10 mouse cellular contexts compared by ENCODE assay signal in the genomic region with DNA sequence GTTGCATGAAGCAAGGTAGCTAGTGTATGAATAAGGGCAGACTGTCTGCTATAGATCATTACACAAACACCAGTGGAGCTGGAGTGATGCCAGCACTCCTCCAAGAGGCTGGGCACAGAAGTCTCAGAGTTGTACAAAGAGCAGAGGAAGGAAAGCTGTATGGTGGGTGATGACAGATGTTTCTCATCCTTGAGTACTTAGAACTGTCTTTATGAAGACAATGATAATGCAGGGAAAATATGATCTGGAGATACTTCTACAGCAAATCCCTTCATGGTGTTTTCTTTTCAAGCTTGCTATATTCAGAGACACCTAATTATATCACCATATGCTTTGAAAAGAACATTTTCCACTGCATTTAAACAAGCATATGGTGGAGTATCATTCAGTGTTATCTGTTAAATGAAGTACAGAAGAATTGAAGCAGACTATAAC. TPM values are rescaled to one million over a fixed set of nuclear protein-coding genes. Genes with fewer than 3 reads are reported as not detected.
DNase-seq lines count a peak whose midpoint lies in the region; ATAC-seq and TF ChIP-seq lines count a peak whose summit lies in the region.
"Had no signal": no experiment of that assay in that cellular context is flagged by ENCODE, and none has a peak within 500 bp of the region (broad histone marks: within the 10 kb centered on the region; RNA-seq: fewer than 3 reads in every experiment).

No protein-coding gene starts in this region.

- no peak overlapping the region for H3K27ac ChIP-seq in lung, postnatal 0 days (ENCODE audit: low read length)

- no peak for TF ChIP-seq EP300 in lung, postnatal 0 days (IDR thresholded peaks at IDR 0.05)

- no peaks in the 10 kb centered on the region for H3K27me3 ChIP-seq in lung, postnatal 0 days (replicated peaks; ENCODE audit: insufficient read depth, low read length)

- H3K4me1 ChIP-seq in lung, postnatal 0 days (ENCODE audit: insufficient read depth, low read depth, low read length) = no peaks in the 10 kb centered on the region

- no peak for TF ChIP-seq CTCF in lung, postnatal 0 days (IDR thresholded peaks at IDR 0.05)

- no peaks in the 10 kb centered on the region for H3K36me3 ChIP-seq in lung, postnatal 0 days (ENCODE audit: insufficient read depth, low read length)

- H3K9me3 ChIP-seq in lung, postnatal 0 days (ENCODE audit: low read length) = no peaks in the 10 kb centered on the region

- H3K9ac ChIP-seq in lung, postnatal 0 days (replicated peaks; ENCODE audit: low read depth) = no peak overlapping the region

- DNase-seq in lung, postnatal 0 days (ENCODE audit: low spot score) = peak; percentile 68
- no peak for DNase-seq in lung, adult 18-20 months
- peak; percentile 12 to 17 for DNase-seq in frontal cortex, postnatal 25 days (ENCODE audit: low spot score in 2 of 2)
- peak; percentile 36 to 62 for DNase-seq in left cerebral cortex, adult 18-20 months (ENCODE audit: low spot score in 2 of 2)
- DNase-seq in right cerebral cortex, postnatal 36 days (ENCODE audit: low spot score in 2 of 2) = peak; percentile 39 to 40
- no peak for DNase-seq in urinary bladder, postnatal 36 days (ENCODE audit: low spot score in 2 of 2)
- DNase-seq in thymus, postnatal 0 days (ENCODE audit: low spot score) = no peak
- DNase-seq: gastrocnemius, postnatal 25 days; heart, postnatal 4 days; thymus, postnatal 4 days had no signal

- no peak overlapping the region for H3K4me3 ChIP-seq in lung, postnatal 0 days (ENCODE audit: low read depth, low read length)

- peak; percentile 78 for ATAC-seq in lung, postnatal 0 days

- no peak overlapping the region for H3K4me2 ChIP-seq in lung, postnatal 0 days (replicated peaks; ENCODE audit: low read depth, low read length)

RNA-seq across cellular contexts. Expression of a gene that starts 56.1 kb away (rescaled TPM):
- polyA plus RNA-seq in lung, postnatal 0 days (2015; fragmentation: Nextera tagmentation; extraction: Ambion mirVana) = 59.5 and 62.9 TPM in 2 replicates
- total RNA-seq in left cerebral cortex, adult 18-20 months (2021) = 10 to 100 TPM; 37.3 to 40.1 TPM
- polyA plus RNA-seq in thymus, postnatal 0 days (2015; fragmentation: Nextera tagmentation; extraction: Ambion mirVana) = 14.8 and 21.3 TPM in 2 replicates

Comparison
In these comparisons a context has a peak if more than half of its experiments do, and no peak if none do; other contexts are left out.
1. DNase-seq: peak in lung, postnatal 0 days (single experiment), frontal cortex, postnatal 25 days (2 of 2), left cerebral cortex, adult 18-20 months (2 of 2) and right cerebral cortex, postnatal 36 days (2 of 2); none in lung, adult 18-20 months (0 of 2), urinary bladder, postnatal 36 days (0 of 2) and thymus, postnatal 0 days (single experiment).